Mouse (Mus musculus): ENCODE measurements at regions not wholly inside any gene's neighbourhood (a gene's known extent, or its start where the extent isn't known, plus 50 kb on each side); places are given as distances from the start of the nearest gene placed in this dataset.

- TF ChIP-seq CTCF (IDR thresholded peaks at IDR 0.05; ENCODE audit: low read depth, low read length) (no peak), GATA1 (IDR thresholded peaks at IDR 0.05; ENCODE audit: borderline replicate concordance, low read length) (no peak), POLR2AphosphoS5 (IDR thresholded peaks at IDR 0.05; ENCODE audit: insufficient replicate concordance, low read depth, low read length) (no peak), TAL1 (conservative IDR thresholded peaks at IDR 0.05; ENCODE audit: low read depth, low read length) (no peak), GATA2 (IDR thresholded peaks at IDR 0.05; ENCODE audit: borderline replicate concordance, low read depth, low read length) (no peak)
Measured at GRCm38 (mm10) chr15:51511319-51511718, 2373.4 kb upstream of the Gm7489 start.
